Mouse (Mus musculus): ENCODE measurements around the gene Cmtm8.

GRCm38 (mm10) chr9:114816121-114816520 lies 27.8 kb downstream of the Cmtm8 start:
- no peak for TF ChIP-seq CTCF (IDR thresholded peaks at IDR 0.05 in 2 of 3, conservative IDR thresholded peaks at IDR 0.05 in 1 of 3; ENCODE audit: control insufficient read depth in 1 of 3, insufficient read depth in 1 of 3, low read depth in 2 of 3, low read length in 3 of 3, poor library complexity in 1 of 3, severe bottlenecking in 1 of 3)
- no peak for TF ChIP-seq RAD21 (IDR thresholded peaks at IDR 0.05; ENCODE audit: low read depth, low read length)
- TF ChIP-seq POLR2A (IDR thresholded peaks at IDR 0.05; ENCODE audit: control insufficient read depth in 1 of 2, insufficient read depth in 1 of 2, low read depth in 1 of 2, low read length in 2 of 2, poor library complexity in 1 of 2), result no peak
